Mouse (Mus musculus) stomach, postnatal 0 days (tissue): ENCODE data around the gene Gpr107.

Experiments
- CTCF ChIP-seq: IDR thresholded peaks from 2 replicates; pipeline ENCODE4 v1.5.1; 2016; ENCODE audit warnings: antibody characterized with exemption, low read depth, mild to moderate bottlenecking, moderate library complexity
- EP300 ChIP-seq: optimal IDR thresholded peaks from 2 replicates; pipeline ENCODE3; 2016; ENCODE audit warnings: antibody characterized with exemption

DNA sequence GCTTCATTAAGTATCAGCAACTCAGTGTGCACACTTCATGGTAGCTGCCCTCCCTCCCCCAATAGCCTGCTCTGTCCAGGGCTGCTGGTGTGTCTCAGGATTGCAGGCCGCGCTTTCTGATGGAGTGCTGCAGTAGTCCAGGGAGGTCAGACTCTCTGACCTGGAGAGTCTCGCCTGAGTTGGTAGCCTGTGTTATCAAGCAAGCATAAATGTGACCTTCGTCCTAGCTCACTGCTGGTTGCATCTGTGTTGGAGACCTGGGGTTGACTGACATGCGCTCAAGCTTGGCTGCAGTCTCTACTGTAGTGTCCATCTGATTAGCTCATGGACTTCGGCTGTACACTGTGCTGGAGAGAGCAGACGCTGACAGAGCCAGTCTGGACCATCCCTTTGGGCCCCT lies 49.7 kb downstream of the Gpr107 start:
- TF ChIP-seq CTCF (no peak), EP300 (no peak)
